Mouse (Mus musculus) neural tube, embryonic 11.5 days (tissue): ENCODE measurements around the gene Ppp4r1. TPM values are rescaled to one million over a fixed set of nuclear protein-coding genes. Genes with fewer than 3 reads are reported as not detected.

ENCODE experiments used
- ATAC-seq: fragments of 200-750 bp; cut with Nextera tagmentation; 2 replicates; pipeline ENCODE4 v1.8.0; 2017; ENCODE audit warnings: moderate number of reproducible peaks, mild to moderate bottlenecking, moderate TSS enrichment, moderate library complexity; ENCODE audit not compliant: insufficient read depth, low FRiP score, low TSS enrichment
- DNase-seq: peaks from one replicate; pipeline ENCODE4 v3.0.0-alpha.2; 2015; ENCODE audit warnings: low spot score
- H3K27ac ChIP-seq: fragments of 300-500 bp; sonication (generic); 2 replicates; pipeline ENCODE4 v1.5.1; 2014; ENCODE audit warnings: low read depth, mild to moderate bottlenecking, low read length
- H3K27me3 ChIP-seq: fragments of 300-500 bp; sonication (generic); 2 replicates; pipeline ENCODE4 v1.6.1; 2014; ENCODE audit warnings: mild to moderate bottlenecking, low read length, mixed read lengths; ENCODE audit not compliant: control insufficient read depth, insufficient read depth
- H3K36me3 ChIP-seq: fragments of 300-500 bp; sonication (generic); 2 replicates; pipeline ENCODE4 v1.6.1; 2014; ENCODE audit warnings: mild to moderate bottlenecking, low read length, moderate library complexity, mixed read lengths; ENCODE audit not compliant: control insufficient read depth, insufficient read depth
- H3K4me1 ChIP-seq: fragments of 300-500 bp; sonication (generic); 2 replicates; pipeline ENCODE4 v1.6.1; 2014; ENCODE audit warnings: low read length, mixed read lengths; ENCODE audit not compliant: control insufficient read depth, insufficient read depth
- H3K4me2 ChIP-seq: fragments of 300-500 bp; sonication (generic); 2 replicates; pipeline ENCODE4 v1.6.1; 2014; ENCODE audit warnings: low read depth, mild to moderate bottlenecking, moderate library complexity
- H3K4me3 ChIP-seq: fragments of 300-500 bp; sonication (generic); 2 replicates; pipeline ENCODE4 v1.5.1; 2014; ENCODE audit warnings: low read depth, low read length
- H3K9ac ChIP-seq: fragments of 300-500 bp; sonication (generic); 2 replicates; pipeline ENCODE4 v1.6.1; 2014; ENCODE audit warnings: mild to moderate bottlenecking, low read length
- H3K9me3 ChIP-seq: fragments of 300-500 bp; sonication (generic); 2 replicates; pipeline ENCODE4 v1.6.1; 2016; ENCODE audit warnings: low read length; ENCODE audit not compliant: control insufficient read depth
- WGBS: fragments of 180-500 bp; shearing (Covaris S2); extraction: QIAGEN DNeasy Blood & Tissue Kit; methylation state at CpG from one replicate; pipeline ENCODE4 v1.1.7; 2014; 5-methylcytosine and 5-hydroxymethylcytosine counted together
- polyA plus RNA-seq: library from polyadenylated mRNA; unstranded; fragments of >200 nt; fragmentation: Nextera tagmentation; extraction: Ambion mirVana; gene quantifications from 2 replicates; pipeline ENCODE4 v1.2.1, GENCODE M21; 2014

Gene Ppp4r1
- polyA plus RNA-seq, 1 experiment from 2014 or later: 62.2 TPM

DNA sequence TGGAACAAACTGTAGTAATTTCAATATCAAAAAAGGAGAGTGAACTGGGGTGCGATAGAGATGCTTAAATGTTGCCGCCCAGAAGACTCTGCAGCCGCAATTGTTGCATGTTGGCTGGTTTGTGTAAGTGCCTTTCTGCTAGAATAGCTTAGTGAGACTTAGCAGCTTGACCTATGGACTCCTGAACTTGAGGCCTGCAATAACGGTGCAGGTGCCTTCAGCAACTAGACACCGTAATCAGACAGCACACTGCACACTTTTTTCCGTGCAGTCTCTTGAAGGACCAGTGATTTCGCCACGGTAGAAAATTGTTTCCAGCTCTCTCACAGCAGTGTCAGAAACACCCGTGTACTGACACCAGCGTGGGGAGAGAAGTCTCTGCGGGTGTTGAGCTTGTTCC is 46.6 kb downstream of the Ppp4r1 start:
- WGBS: 93% methylated on average over 11 of the region's 11 CpGs
- H3K4me1 ChIP-seq: no peaks in the 10 kb centered on the region
- DNase-seq: no peak
- no peaks in the 10 kb centered on the region for H3K9me3 ChIP-seq
- ATAC-seq: no peak
- H3K9ac ChIP-seq: no peak overlapping the region
- H3K27me3 ChIP-seq: no peaks in the 10 kb centered on the region
- H3K36me3 ChIP-seq: peaks cover 15% of the 10 kb centered on the region
- no peak overlapping the region for H3K27ac ChIP-seq
- H3K4me3 ChIP-seq: no peak overlapping the region
- H3K4me2 ChIP-seq: no peak overlapping the region

DNA sequence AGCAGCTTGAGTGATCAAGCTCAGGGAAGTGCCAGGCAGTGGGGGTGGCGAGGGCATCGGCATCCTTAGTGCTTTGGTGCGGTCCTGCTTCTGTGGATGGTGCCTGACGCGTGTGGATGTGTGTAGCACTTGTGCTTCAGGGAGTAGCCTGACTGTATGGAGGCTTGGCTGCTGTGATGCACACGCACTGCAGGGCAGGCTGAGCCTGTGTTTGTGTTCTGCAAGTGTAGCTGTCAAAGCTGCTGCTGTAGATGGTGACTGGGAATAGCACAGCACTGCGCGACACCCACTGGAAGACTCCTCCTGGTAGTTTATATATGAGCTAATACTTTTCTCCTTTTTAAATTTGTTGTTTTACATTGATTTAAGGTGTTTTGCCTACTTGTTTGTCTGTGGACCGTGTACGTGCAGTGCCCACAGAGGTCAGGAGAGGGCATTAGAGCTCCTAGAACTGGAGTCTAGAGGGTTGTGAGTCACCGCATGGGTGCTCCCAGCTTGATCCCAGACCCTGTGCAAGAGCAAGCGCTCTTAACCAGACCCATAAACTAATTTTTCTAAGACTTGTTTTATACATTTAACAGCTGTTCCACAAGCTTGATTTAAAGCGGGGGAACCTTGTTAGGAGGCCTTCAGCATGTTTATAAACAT is 48.0 kb downstream of the Ppp4r1 start:
- no peak overlapping the region for H3K27ac ChIP-seq
- no peaks in the 10 kb centered on the region for H3K4me1 ChIP-seq
- no peak overlapping the region for H3K9ac ChIP-seq
- no peaks in the 10 kb centered on the region for H3K27me3 ChIP-seq
- H3K4me3 ChIP-seq: no peak overlapping the region
- no peaks in the 10 kb centered on the region for H3K9me3 ChIP-seq
- no peak for ATAC-seq
- 94% methylated on average over 13 of the region's 13 CpGs for WGBS
- no peak overlapping the region for H3K4me2 ChIP-seq
- DNase-seq: no peak
- H3K36me3 ChIP-seq: peaks cover 15% of the 10 kb centered on the region

DNA sequence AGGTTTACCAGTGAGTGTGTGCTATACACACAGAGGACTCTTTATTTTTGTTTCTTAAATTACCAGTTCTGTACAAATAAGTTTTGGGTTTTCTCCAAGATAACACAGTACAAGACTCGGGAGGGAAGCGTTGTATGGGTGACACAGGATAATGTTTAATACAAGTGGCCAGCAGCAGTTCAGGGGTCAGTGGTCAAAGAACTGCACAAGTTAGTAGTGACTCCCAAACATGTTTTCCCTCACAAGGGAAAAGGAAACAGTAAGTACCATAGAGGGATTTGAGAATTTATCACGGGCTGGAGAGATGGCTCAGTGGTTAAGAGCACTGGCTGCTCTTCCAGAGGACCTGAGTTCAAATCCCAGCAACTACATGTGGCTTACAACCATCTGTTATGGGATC is 51.5 kb downstream of the Ppp4r1 start:
- Histone ChIP-seq H3K4me3 (no peak overlapping the region), H3K4me1 (no peaks in the 10 kb centered on the region), H3K27me3 (no peaks in the 10 kb centered on the region), H3K36me3 (peaks cover 25% of the 10 kb centered on the region), H3K4me2 (no peak overlapping the region), H3K27ac (no peak overlapping the region), H3K9ac (no peak overlapping the region), H3K9me3 (no peaks in the 10 kb centered on the region)
- ATAC-seq (no peak), DNase-seq (no peak)
- WGBS: 93% methylated on average over 3 of the region's 3 CpGs

DNA sequence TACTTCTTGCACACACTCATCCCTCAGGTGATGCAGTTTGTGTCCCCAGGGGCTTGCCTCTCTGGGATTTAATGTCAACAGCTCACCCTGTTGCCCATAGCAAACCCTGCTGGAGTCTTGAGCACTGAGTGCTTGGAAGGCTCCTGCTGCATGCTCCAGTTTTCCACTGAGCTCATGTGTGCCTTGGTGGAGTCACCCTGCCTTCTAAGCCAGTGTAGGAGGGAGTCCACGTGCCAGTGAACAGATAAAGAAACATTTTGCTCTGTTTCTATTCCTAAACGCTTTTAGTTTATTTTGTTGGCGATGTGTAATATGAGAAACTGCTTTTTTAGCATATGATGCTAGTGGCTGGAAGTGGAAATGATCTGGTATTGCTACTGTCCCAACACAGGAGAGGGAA is 54.4 kb downstream of the Ppp4r1 start:
- 89% methylated on average over 3 of the region's 3 CpGs for WGBS
- H3K27me3 ChIP-seq: no peaks in the 10 kb centered on the region

DNA sequence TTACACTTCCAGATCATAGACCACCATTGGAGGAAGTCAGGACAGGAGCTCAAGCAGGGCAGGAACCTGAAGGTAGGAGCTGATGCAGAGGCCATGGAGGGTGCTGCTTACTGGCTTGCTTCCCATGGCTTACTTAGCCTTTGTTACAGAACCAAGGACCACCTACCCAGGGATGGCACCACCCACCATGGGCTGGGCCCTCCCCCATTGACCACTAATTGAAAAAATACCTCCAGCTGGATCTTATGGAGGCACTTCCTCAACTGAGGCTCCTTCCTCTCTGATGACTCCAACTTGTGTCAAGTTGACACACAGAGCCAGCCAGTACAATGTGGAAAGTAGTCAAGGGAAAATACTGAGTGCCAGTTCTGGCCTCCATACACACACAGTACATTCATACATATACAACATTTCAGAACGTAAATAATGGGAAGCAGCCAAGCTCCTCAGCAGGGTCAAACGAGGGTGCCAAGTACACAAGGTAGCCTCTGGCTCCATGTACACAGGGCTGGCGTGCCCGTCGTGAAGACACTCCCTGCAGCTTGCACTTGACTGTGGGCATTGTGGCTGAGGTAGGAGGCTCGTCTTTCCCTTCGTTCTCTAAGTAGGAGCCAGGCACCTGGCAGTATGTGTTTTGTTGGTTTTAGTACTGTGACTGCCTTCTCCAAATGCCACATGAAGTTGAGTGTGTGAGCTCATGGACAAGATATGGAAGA is 57.3 kb downstream of the Ppp4r1 start:
- no peak overlapping the region for H3K27ac ChIP-seq
- no peaks in the 10 kb centered on the region for H3K4me1 ChIP-seq
- no peak overlapping the region for H3K4me2 ChIP-seq
- 91% methylated on average over 7 of the region's 7 CpGs for WGBS
- DNase-seq (no peak), ATAC-seq (no peak)
- H3K4me3 ChIP-seq: no peak overlapping the region
- no peaks in the 10 kb centered on the region for H3K9me3 ChIP-seq
- peaks cover 27% of the 10 kb centered on the region for H3K36me3 ChIP-seq
- no peaks in the 10 kb centered on the region for H3K27me3 ChIP-seq
- H3K9ac ChIP-seq: no peak overlapping the region

More for the DNA sequence above, 54.4 kb downstream of the Ppp4r1 start:
- H3K36me3 ChIP-seq: peaks cover 25% of the 10 kb centered on the region
- no peak overlapping the region for H3K4me3 ChIP-seq
- no peak for DNase-seq
- no peak for ATAC-seq
- H3K4me1 ChIP-seq: no peaks in the 10 kb centered on the region
- H3K9me3 ChIP-seq: no peaks in the 10 kb centered on the region
- H3K4me2 ChIP-seq: no peak overlapping the region
- H3K9ac ChIP-seq: no peak overlapping the region
- no peak overlapping the region for H3K27ac ChIP-seq

DNA sequence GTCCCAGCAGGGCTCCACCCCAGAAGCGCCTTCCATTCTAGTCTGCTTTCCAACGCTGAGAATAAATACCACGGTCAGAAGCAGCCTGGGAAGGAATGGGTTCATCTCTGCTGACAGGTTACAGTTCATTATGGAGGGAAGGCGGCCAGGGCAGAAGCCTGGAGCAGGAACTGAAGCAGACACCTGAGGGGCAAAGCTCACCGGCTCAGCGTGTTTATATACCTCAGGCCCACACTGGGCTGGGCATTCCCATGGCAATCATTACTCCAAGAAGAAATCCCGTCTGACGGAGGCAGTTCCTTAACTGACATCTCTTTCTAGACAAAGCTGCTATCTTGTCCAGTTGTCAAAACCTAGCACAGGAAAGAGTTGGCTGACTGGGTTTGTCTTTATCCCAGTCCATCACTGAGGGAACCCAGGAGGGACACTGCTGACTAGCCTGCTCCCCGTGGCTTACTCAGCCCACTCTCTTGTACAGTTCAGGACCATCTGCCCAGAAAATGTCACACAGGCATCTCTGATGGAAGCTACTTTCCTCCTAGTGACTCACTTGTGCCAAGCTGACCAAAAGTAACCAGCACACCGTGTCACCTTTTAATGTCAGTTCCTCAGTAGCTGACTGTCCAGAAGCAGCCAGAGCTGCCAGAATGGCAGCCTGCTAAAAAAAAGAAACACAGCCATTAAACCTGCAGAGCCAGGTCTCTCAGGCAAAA is 60.5 kb downstream of the Ppp4r1 start:
- H3K9ac ChIP-seq: no peak overlapping the region
- DNase-seq (no peak), ATAC-seq (no peak)
- 93% methylated on average over 10 of the region's 10 CpGs for WGBS
- H3K4me1 ChIP-seq: no peaks in the 10 kb centered on the region
- peaks cover 19% of the 10 kb centered on the region for H3K36me3 ChIP-seq
- H3K4me2 ChIP-seq: no peak overlapping the region
- H3K4me3 ChIP-seq: no peak overlapping the region
- H3K27ac ChIP-seq: no peak overlapping the region
- no peaks in the 10 kb centered on the region for H3K9me3 ChIP-seq
- no peaks in the 10 kb centered on the region for H3K27me3 ChIP-seq

DNA sequence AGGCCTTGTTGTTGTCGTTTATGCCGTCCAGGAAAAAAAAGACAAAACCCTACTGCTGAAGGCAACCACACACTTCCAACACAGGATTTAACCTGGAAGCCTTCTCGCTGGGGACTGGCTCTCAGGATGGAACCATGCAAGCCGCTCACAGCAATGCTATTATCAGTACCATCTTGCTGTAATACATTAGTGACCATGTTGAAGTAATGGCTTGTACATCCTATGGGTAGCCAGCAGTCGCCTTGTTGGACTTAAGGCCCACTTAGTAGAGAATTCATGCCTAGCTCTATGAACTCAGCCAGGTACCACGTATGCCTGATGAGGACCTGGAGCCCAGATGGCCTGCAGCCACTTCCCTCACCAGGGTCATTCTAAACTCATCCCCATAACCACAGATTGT is 63.0 kb downstream of the Ppp4r1 start:
- Histone ChIP-seq H3K27me3 (no peaks in the 10 kb centered on the region), H3K9ac (no peak overlapping the region), H3K4me1 (no peaks in the 10 kb centered on the region), H3K4me2 (no peak overlapping the region), H3K27ac (no peak overlapping the region), H3K4me3 (no peak overlapping the region), H3K9me3 (no peaks in the 10 kb centered on the region), H3K36me3 (peaks cover 12% of the 10 kb centered on the region)
- no peak for DNase-seq
- ATAC-seq: no peak
- WGBS: 88% methylated on average over 6 of the region's 6 CpGs

DNA sequence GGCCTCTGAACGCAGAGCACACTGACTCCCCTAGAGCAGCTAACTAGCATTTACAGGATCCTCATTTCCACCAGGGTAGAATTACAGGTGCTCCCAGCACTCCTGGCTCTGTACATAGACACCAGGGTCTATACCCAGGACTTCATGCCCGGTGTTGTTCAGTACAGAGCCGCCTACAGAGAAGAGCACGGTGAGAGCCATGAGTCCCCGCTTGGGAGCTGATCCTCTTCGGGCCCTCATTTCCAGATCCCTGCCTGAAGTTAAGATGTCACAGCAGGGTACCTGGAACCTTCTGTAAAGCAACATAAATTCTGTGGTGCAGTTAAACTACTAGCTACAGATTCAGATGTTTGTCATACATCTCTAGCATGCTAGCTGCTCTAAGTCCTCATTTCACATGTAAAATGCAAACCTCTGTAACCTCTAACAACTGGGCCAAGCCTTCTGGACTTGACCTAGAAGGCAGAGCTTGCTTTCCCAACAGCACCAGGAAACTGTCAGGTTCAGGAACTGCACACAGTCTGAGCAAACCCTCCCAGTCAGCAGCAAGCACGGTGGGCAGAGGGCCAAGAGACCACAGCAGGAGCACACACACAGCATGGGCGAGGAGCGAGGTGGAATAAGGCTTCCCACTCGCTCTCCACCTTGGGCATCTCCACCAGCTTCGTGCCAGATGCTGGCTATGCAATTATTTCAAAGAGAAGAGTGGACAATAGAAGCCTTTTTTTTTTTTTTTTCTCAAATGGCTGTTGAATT is 65.5 kb downstream of the Ppp4r1 start:
- H3K4me2 ChIP-seq: no peak overlapping the region
- no peak overlapping the region for H3K9ac ChIP-seq
- H3K9me3 ChIP-seq: no peaks in the 10 kb centered on the region
- ATAC-seq (no peak), DNase-seq (no peak)
- H3K36me3 ChIP-seq: peaks cover 4% of the 10 kb centered on the region; the same call in 1 of the 2 replicates
- H3K27me3 ChIP-seq: no peaks in the 10 kb centered on the region
- H3K4me3 ChIP-seq: no peak overlapping the region
- H3K27ac ChIP-seq: no peak overlapping the region
- WGBS: 83% methylated on average over 11 of the region's 11 CpGs
- no peaks in the 10 kb centered on the region for H3K4me1 ChIP-seq
